Mouse (Mus musculus) frontal cortex, adult (tissue): ENCODE measurements around the gene Ddx59.

ENCODE experiments used
- ATAC-seq: cut with Nextera tagmentation; 2 replicates; pipeline ENCODE4 v1.9.2; 2017; ENCODE audit warnings: mild to moderate bottlenecking, moderate library complexity, mixed read lengths; ENCODE audit not compliant: low TSS enrichment

The Ddx59 gene

DNA sequence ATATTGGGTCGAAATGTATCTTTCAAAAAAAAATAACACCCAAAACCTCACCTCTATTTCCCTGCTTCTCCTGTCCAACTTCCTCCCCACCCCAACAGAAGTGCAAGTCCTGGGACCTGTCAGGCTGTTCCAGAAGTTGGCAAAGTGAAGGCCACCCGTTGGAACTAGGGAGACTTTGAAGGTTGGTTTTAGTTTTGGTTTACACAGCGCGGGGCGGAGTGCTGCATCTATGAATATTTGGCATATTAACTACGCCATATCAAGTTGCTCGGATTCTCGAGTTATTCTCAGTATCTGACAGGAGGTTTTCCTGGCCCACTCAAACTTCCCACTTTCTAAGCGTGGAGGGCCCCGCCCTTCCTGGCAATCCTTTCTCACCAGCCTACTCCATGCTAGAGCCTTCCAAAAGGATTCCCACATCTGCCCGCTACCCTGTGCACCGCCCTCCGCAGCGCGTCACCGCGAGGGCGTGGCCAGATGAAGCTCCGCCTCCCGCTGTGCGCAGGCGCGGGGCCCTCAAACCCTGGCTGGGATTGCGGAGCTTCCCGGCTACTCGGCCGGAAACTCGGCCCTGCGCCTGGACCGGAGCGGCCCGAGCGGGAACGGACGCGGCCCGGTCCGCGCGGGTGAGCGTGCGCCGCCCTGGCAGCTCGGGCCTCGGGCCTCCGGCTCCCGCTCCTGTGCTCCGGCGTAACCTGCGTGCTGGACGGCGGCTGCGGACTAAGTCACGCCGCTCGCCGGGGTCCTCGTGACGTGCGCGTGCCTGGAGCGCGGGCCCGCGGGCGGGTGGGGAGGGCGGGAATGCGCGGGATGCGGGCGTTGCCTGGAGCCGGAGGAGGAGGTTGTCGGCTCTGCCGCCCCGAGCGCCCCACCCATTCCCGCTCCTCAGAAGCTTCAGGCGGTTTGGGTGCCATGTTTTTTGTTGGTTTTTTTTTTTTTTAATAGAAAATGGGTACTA, at the start of gene Ddx59:
TSS of gene Ddx59 (plus strand) at position 474 of the 958 bp plus-strand sequence.
- peak; percentile 90 for ATAC-seq

- ATAC-seq, result no peak
Observed at GRCm38 (mm10) chr1:136365986-136366385, 49.1 kb upstream of the Ddx59 start.

DNA sequence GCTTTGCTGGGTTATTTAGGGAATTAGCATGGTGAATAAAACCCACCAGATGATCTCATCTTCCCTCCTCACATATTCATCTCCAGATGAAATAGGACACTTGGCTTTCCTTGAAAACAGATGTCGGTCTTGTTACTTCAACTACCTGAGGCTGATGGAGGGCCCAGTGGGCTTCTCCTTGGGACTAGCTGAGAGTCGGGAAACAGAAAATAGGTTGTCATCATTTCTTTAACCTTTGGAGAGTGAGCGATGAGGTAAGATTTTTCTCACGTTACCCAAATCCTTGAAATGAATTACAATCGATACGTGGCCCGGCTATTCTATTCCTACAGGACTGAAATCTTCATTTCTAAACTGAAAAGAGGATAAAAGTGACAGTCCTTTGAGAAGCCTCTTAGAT, 35.8 kb upstream of the Ddx59 start:
- no peak for ATAC-seq

DNA sequence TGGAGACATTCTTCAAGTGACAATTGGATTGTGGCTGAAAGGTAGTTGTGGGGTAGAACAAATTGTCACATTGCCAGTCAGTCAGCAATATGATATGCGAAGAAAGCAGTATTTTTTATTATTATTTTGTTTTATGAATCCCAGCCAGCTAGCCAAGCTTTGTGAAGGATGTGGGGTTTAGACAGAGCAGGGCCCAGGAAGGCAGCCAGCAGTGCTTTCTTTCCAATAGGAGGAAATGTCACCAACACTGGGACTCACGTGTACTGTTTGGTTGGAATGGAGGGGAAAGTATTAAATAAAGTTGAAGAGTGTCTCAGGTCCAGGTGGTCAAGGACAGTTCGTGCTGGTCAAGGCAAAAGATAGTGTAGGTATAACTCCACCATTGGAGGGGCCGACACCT, 34.9 kb upstream of the Ddx59 start:
- no peak for ATAC-seq

GRCm38 (mm10) chr1:136380606-136381005, 34.5 kb upstream of the Ddx59 start:
- no peak for ATAC-seq

DNA sequence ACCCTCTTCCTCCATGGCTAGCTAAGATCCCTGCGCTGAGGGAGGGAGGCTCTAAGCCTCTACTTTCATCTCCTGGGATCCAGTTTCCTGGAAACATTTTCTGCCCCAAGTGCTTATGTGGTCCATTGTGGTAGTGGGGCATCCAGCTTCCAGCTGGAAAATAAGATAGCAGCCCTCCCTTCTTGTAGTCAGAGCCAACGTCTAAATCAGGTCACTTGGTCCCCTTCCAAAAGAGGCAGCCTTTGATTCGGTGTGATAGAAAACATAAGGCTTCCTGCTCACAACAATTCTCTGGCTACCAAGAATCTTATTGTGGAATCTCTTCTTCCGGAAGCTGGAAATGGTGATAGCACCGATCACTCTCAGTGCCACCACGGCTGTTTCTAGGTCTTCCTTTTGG, 33.9 kb upstream of the Ddx59 start:
- ATAC-seq, result no peak

DNA sequence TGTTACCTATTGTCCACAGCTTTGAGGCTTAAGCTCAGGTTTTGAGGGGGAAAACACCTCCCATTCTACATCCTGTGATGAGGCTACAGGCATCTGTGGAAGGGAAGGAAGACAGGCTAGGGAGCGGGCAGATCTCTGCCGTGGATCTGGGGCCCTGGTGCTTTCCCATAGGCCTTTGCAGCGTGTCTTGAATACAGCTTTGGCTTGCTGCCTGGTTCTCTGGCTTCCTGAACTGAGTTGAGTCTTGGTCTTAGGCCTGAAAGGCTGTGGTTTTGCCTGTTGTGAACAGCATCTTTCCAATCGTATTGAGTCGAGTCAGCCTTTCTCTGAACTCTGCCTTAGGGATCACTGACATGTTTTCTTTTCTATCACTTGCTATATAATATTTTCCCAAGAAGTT, 33.5 kb upstream of the Ddx59 start:
- no peak for ATAC-seq

- ATAC-seq, result no peak
Observed at GRCm38 (mm10) chr1:136386914-136387313, 28.2 kb upstream of the Ddx59 start.

DNA sequence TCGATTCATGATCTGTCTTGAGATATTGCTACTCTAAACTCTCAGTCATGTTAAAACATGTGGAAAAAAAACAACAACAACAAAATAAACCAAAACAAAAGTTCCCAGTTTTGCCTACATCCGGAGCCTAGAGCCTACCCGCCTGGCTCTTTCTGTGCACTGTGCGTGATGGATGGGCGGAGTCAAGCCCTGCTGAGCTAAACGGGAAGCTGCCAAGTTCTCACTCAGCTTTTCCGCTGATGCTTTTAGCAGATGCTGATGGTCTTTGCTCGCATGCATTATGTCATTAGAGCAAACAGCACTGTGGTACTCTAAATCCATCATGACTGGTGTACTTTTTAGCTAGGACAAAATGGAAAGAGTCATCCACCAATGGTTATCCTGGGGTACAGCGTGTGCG, 20.6 kb upstream of the Ddx59 start:
- ATAC-seq, result no peak

DNA sequence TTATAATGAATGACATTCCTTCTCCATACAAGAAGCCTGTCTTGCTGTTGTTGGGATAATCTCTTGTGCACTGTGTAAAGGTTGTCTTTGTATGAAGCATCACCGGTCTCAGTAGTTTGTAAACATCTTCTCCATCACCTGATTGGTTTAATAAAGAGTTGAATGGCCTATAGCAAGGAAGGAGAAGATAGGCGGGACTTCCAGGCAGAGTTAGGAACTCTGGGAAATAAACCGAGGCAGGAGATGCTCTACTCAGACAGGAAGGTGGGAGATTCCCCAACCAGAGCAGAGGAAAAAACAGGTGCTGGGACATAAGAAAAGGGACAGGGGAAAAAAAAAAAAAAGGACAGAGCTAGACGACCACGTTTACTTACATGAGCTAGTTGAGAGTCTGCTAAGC, 20.0 kb upstream of the Ddx59 start:
- ATAC-seq, result no peak

GRCm38 (mm10) chr1:136401281-136401680, 13.8 kb upstream of the Ddx59 start:
- peak; percentile 97 for ATAC-seq

DNA sequence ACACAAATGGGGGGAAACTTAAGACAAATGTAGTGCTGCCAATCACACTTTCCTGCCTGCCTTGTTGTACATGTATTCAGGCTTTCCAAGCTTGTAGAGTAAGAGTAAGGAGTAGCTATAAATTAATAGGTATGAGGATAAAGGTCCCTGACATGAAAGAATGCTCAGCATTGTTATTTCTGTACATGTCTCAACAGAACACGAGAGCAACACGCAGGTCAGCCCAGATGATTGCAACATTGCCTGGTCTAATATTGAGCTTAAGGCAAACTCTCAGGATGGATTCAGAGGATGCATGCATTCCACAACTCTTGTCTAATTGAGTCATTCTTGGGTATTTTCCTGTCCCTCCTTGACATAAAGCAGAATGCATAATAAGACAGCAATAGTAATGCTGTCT, 5.4 kb upstream of the Ddx59 start:
- ATAC-seq, result no peak

GRCm38 (mm10) chr1:136415756-136416126, 670 bp downstream of the Ddx59 start:
- no peak for ATAC-seq

DNA sequence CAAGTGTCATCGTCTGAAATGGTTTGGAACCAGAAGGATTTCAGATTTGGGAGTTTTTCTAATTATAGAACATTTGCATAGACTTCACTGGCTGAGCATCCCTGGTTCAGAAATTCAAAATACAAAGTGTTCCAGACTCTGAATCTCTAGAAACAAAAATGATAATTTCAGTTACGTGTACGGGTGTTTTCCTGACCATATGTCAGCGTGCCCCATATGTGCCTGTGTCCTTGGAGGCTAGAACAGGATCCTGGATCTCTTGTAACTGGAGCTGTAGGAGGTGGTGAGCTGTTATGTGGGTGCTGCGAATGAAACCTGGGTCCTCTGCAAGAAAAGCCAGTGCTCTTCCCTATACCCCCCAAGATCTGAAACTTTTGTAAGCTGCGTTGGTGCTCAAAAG, 3.3 kb downstream of the Ddx59 start:
- peak; percentile 59 for ATAC-seq

- no peak for ATAC-seq
Observed at GRCm38 (mm10) chr1:136427166-136427969, 12.3 kb downstream of the Ddx59 start.

DNA sequence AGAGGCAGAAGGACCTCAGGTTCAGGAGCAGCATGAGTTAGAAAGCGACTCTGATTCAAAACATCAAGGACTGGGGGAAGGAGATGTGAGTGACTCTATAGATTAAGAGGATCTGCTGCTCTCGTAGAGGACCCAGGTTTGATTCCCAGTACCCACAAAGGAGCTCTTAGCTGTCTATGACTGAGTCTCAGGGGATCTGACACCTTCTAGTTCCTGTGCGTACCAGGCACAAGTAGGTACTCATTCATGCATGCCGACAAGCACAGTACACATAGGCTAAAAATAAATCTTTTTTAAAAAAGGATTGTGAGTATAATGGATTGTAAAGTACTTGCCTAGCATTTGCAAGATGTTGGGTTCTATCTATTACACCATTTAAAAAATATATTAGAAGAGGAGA, 13.9 kb downstream of the Ddx59 start:
- ATAC-seq, result no peak

- peak; percentile 93 for ATAC-seq
Observed at GRCm38 (mm10) chr1:136430126-136430818, 15.2 kb downstream of the Ddx59 start.

- ATAC-seq, result no peak
Observed at GRCm38 (mm10) chr1:136440741-136441140, 25.7 kb downstream of the Ddx59 start.

GRCm38 (mm10) chr1:136442809-136443208, 27.7 kb downstream of the Ddx59 start:
- no peak for ATAC-seq

DNA sequence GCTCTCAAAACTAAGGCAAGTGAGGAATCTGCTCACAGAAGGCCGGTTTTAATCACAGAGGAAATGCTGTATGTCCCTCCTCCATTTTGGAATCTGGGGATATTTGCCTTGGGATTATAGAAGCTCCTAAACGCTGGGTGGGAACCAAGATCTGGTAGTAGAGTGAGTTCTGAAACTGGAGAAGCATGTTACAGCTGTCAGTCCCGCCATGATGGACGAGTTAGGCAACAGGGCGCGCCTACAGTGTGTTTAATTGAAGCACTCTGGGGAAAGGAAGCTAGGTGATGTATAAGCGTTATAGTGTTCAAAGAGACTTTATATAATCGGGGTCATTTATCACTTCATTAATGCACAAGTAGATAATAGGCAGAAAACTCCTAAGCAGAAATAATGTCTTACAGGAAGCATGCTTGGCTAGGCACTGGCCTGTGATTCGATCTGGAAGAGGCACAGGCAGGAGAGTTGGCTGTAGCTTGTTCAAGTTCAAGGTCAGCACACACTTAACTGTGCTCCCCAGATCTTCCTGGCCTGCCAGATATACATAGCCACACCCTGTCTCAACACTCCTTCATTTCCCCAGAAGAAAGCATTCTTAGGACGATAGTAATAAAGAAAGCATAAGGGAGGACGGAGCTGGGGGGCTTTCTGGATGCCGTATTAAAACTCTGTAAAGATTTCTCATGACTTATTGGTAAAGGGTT, 29.6 kb downstream of the Ddx59 start:
- ATAC-seq, result no peak

DNA sequence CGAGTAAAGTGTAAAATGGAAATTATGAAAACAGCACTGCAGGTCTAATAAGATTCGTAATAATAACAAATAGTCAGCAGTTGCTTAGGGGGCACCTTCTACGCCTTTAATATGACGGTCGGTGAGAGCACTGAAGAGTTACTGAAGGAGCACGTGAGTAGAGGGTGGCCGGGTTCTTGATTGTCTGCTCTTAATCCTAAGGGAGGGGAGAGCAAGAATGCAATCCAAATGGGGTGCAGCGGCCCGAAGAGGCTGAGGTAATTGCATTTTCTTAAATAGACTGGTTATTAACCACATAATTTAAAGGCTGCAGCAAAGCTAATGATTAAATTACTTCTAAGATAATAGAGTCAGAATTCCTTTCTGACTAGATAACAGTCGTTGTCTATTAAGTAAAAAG, 31.9 kb downstream of the Ddx59 start:
- ATAC-seq, result no peak

DNA sequence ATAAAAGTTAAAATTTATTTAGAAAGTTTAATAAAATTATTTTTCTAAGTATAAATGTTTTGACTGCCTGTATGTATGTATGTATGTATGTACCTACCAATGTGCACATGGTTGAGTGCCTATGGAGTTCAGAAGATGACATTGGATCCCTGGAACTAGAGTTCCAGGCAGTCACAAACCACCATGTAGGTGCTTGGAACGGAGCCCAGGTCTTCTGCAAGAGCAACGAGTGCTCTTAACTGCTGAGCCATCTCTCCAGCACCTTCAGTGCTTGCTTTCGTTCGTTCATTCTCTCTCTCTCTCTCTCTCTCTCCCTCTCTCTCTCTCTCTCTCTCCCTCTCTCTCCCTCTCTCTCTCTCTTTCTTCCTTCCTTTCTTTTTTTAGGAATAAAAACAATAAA, 32.3 kb downstream of the Ddx59 start:
- ATAC-seq, result no peak
